Mouse (Mus musculus) kidney, postnatal 4 days (tissue): ENCODE results near the gene Rnf224.

Experiments
- DNase-seq, 2 experiments: peaks; one replicate each; pipeline ENCODE4 v3.0.0; 2021; ENCODE audit warnings: mixed read lengths in 2 of 2

Gene Rnf224

DNA sequence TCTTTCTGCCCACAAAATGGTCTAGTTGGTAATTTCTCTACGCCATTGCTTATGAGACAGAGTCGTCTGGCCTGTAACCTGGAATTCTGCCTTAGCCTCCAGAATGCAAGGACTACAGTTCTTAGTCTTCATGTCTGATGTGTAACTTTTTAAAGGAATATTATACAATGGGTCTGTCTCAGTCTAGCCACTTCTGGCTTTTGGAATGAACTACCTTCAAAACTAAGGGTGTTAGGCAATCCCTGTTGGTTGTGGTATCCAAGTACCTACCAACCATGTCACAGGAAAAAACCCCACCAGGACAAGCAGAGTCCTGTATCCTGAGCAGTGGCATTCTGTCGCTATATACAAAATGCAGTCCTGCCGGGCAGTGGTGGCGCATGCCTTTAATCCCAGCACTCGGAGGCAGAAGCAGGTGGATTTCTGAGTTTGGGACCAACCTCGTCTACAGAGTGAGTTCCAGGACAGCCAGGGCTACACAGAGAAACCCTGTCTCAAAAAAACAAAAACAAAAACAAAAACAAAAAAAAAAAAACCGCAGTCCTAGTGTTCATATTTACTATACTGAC is 10.7 kb downstream of the Rnf224 start:
- no peak for DNase-seq

- DNase-seq = peak; percentile 95 to 98
Measured at GRCm38 (mm10) chr2:25224766-25225752, 11.5 kb downstream of the Rnf224 start.

- DNase-seq = no peak
Measured at GRCm38 (mm10) chr2:25224492-25224765, 12.2 kb downstream of the Rnf224 start, which contains the start of gene Tubb4b. TSS of gene Tubb4b (minus strand) at chr2:25224702.

GRCm38 (mm10) chr2:25223681-25224491 is 12.7 kb downstream of the Rnf224 start:
- DNase-seq = peak; percentile 78 to 89

DNA sequence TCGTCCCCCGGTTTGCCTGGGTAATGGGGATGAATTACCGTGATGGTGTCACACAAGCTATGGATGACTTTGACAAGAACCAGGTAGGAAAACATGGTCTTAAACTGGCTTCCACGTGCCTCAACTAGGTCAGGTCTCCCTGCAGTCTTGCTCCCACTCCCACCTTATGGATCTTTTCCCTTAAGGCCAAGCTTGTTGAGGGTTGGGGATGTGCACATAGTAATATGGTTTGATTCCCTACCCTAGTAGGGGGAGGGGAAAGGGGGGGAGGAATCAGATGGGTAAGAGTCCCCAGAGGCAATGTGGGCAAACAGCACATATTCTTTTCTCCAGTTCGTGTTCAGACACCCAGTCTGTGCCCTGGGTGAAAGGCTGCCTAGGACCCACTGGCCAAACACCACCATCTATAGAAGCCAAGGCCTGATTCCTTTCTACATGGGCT is 15.2 kb downstream of the Rnf224 start:
- DNase-seq = no peak

DNA sequence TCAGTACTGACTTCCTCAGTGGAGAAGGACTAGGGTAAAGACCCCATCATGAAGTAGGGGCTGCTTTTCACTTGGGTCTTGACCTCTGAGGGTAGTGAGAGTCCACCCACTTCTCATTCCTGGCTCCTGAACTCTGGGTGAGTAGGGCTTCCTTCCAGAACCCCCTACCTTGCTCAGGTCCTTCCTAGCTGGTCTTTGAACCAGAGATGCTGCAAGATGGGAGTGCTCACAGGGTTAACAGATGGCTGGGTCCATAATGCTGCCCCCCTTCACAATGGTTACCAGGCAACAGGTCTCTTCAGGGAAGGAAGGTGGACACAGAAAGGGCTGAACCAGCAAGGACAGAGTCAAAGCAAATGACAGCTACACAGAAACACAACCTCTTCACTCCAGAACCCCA is 18.1 kb downstream of the Rnf224 start, which contains the start of gene Fam166a:
Gene Fam166a, plus strand, starts transcription at position 301 of the 400 bp plus-strand sequence.
- no peak for DNase-seq

GRCm38 (mm10) chr2:25217666-25218065 is 18.9 kb downstream of the Rnf224 start:
- no peak for DNase-seq

DNA sequence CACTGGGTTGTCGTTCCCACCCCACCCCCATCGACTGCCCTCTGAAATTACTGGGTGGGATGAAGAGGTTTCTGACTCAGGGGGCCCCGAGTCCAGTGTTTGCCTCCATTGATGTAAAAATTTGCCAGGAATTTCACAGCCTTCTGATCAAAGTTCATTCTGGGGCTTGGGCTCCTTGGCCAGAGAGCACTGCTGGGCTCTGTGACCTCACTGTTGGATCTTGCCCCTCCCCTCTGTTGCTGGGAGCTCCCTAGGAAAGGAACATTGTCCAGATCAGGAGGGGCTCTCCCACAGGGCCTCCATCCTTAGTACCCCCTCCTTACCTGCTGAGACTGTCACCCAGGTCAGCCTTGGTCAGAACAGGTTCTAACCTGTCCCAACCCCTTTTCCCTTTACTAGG is 22.1 kb downstream of the Rnf224 start, which contains the start of gene Stpg3:
Gene Stpg3, minus strand, starts transcription at position 194 of the 400 bp plus-strand sequence.
- DNase-seq = peak in 1 of 2 experiments; percentile 40

GRCm38 (mm10) chr2:25213266-25213865 is 23.2 kb downstream of the Rnf224 start:
- no peak for DNase-seq

DNA sequence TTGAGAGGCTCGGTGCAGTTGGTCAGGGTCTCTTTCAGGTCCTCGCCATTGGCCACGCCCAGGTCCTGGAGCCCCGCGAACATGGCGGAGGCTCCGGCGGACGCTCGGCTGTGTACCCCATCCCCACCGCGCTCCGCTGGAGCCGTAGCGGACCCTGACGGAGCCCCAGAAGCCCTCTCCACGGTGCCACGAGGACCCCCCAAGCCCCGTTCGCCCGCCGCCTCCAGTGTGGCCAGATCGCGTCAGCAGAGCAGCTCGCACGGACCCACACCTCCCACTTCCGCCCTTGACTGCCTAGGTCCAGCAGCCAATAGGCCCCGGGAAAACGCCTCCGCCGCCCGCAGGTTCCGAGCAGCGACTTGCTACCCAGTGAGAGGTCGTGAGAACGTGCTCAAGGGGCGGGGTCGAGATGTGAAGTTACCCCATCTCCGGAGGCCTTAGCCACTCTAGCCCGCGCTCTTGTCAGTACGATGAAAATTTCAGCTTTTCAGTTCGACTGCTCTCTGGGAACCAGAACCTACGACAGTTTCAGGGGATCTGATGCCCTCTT is 25.4 kb downstream of the Rnf224 start, which contains the start of gene Nelfb:
Gene Nelfb, minus strand, starts transcription at position 369 of the 550 bp plus-strand sequence.
- peak; percentile 94 to 96 for DNase-seq

DNA sequence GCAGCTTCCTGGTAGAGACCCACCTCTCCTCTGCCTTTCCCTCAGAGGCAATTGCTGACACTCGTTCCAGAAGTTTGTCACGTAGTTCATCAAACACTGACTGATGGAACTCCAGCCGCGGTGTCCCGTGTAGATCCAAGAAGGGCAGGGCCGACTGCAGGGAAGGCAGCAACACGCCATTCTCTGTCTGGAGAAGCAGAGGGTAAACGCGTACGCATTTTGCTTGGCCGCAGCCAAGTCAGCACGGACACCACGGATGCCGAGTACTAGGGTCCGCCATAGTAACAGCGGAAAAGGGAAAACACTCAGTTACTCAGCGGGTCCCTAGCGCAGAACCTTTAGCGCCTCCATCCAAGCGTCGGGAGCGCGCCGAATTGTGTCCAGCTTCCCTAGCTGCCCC is 25.9 kb downstream of the Rnf224 start:
- DNase-seq = no peak

DNA sequence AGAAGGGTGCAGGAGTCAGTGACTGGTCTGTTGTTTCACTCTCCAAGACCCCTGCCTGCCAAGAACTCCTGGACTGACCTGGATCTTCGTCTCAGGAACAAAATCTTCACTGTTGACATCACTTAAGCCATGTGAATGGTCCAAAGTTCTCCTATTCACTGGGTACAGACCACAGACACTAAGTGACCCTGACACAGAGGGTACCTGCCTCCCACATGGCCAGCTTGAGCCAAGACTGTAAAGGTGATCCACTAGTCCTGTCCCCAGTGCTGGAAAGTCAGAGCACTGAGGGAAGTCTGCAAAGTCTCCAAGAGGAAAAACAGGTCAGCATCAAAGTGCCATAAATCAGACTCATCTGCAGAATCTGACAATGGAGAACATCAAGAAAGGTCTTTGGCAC is 29.0 kb downstream of the Rnf224 start:
- DNase-seq = no peak

GRCm38 (mm10) chr2:25203631-25204214 is 32.9 kb downstream of the Rnf224 start:
- peak; percentile 52 to 65 for DNase-seq

GRCm38 (mm10) chr2:25200631-25201030 is 36.0 kb downstream of the Rnf224 start:
- DNase-seq = no peak

- no peak for DNase-seq
Measured at GRCm38 (mm10) chr2:25197946-25198345, 38.6 kb downstream of the Rnf224 start.

- DNase-seq = peak in 1 of 2 experiments; percentile 38
Measured at GRCm38 (mm10) chr2:25197191-25197590, 39.4 kb downstream of the Rnf224 start.

DNA sequence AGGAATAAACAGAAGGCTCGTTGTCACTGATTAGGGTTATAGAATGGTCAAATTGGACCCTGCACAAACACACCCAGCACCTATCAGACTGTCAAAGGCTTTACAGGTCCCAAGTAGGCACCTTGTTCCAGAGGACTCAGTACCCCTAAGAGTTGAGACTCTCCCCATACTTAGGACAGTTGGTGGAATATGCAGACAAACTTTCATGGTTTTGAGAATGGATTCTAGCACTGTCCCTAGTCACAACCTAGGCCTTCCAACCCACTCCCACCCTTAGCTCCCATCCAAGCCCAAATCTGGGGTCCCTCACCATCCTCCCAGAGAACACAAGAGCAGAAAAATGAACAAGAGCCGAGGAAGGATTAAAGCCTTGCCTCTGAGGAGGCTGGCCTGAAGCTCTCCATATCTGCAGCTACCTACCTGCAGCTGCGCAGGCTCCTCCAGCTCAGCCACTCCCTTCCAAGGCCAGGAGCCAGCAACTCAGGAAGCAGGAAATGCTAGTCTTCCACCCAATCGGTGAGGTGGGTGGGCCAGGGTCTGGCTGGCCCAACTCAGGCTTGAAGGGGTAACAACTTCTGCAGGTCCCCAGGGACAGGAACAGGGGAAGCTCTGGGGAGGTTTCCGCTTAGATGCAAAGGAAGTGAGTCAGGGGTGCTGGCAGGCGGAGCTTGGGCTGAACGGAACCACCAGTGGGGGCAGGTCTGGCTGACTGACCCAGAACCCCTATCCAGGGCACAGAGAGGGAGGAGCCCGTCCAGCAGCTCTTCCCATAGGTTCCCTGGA is 40.2 kb downstream of the Rnf224 start, which contains the start of gene Tor4a:
Gene Tor4a, minus strand, starts transcription at position 715 of the 783 bp plus-strand sequence.
- DNase-seq = peak; percentile 79 to 88

DNA sequence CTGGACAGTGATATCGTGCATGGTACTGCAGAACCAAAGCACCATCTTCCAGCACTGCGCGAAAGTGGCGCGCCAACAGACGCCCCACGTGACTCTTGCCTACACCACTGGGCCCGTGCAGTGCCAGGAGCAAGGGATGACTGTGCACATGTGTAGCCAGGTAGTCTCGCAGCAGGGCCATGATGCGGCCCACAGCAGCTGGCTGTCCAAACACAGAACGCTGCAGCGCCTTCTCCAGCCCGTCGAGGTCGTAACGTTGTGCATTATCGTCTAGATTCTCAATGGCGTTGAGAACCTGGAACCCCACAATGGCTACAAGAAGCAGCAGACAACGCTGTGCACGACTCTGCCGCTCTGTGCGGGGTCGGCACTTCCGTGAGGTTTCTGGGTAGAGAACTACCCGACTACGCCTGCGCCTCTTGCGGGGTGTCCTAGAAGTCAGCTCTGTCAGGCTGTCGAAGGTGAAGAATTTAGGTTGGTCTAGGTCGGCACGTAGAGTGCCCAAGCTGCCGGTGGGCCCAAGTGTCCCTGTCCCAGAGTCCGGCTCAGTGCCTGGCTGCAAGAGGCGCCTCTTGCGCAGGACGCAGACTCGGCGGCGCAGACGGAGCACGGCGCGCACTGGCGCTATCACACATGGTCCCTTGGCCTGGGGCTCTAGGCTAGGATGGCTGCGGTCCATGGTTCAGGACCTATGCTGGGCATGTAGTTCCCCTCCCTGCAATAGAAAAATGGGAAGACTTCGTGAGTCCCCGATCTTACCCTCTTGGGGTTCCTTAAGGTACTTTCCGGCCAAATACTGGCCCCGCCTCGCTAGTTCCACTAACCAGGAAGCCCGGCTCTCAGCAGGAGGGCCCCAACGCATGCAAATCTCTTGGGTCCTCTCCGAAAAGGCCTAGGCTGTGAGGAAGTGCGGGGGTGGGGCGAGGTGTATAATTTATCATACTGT is 41.1 kb downstream of the Rnf224 start:
- DNase-seq = peak; percentile 69 to 80

GRCm38 (mm10) chr2:25194486-25195171 is 42.0 kb downstream of the Rnf224 start:
- peak in 1 of 2 experiments; percentile 29 for DNase-seq
